Mouse (Mus musculus): ENCODE data around the gene Ankar. TPM values are rescaled to one million over a fixed set of nuclear protein-coding genes. Genes with fewer than 3 reads are reported as not detected.
A peak's percentile ranks its signal among the peaks of the same experiment; 100 is the strongest.

Ankar gene
- total and polyA plus RNA-seq, 3 experiments: 0.05 TPM; not detected in 2

GRCm38 (mm10) chr1:72715593-72716361, 15.4 kb upstream of the Ankar start:
- Histone ChIP-seq H3K4me3 (ENCODE audit: low read depth, low read length) (no peak overlapping the region), H3K9me3 (replicated peaks) (no peaks in the 10 kb centered on the region), H3K4me1 (ENCODE audit: insufficient read depth, low read depth, low read length) (peaks cover 36% of the 10 kb centered on the region), H3K27me3 (ENCODE audit: insufficient read depth, low read length) (no peaks in the 10 kb centered on the region), H3K36me3 (replicated peaks) (peaks cover 70% of the 10 kb centered on the region)
- DNase-seq (ENCODE audit: low spot score): no peak
- no peak for ATAC-seq (ENCODE audit: extremely low read depth, insufficient number of reproducible peaks, low FRiP score, poor library complexity, severe bottlenecking)
- TF ChIP-seq POLR2AphosphoS5 (IDR thresholded peaks at IDR 0.05; ENCODE audit: insufficient replicate concordance, low read depth, low read length) (peak; percentile 87), GATA2 (IDR thresholded peaks at IDR 0.05; ENCODE audit: borderline replicate concordance, low read depth, low read length) (no peak)

DNA sequence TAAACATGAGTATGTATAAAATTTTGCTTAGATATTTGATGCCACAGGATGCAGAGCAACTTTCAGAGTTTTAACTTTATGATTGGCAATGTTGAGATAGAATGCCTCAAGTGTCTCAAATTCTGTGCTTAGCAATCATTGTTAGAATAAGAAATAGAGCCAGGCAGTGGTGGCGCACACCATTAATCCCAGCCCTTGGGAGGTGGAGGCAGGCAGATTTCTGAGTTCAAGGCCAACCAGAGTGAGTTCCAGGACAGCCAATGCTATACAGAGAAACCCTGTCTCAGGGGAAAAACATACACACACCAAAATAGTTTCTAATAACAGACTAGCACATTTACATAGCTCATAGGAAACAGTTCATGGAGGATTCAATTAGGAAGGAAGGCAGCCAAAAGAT, 14.7 kb upstream of the Ankar start:
- no peak for TF ChIP-seq GATA2 (IDR thresholded peaks at IDR 0.05; ENCODE audit: borderline replicate concordance, low read depth, low read length)
- no peak for TF ChIP-seq CTCF (IDR thresholded peaks at IDR 0.05; ENCODE audit: low read depth, low read length)
- no peak for TF ChIP-seq POLR2AphosphoS5 (IDR thresholded peaks at IDR 0.05; ENCODE audit: insufficient replicate concordance, low read depth, low read length)
- no peak for TF ChIP-seq TAL1 (conservative IDR thresholded peaks at IDR 0.05; ENCODE audit: low read depth, low read length)
- no peak for TF ChIP-seq GATA1 (IDR thresholded peaks at IDR 0.05; ENCODE audit: borderline replicate concordance, low read length)
- Histone ChIP-seq H3K36me3 (replicated peaks) (peaks cover 64% of the 10 kb centered on the region), H3K9me3 (replicated peaks) (no peaks in the 10 kb centered on the region), H3K4me3 (ENCODE audit: low read depth, low read length) (no peak overlapping the region), H3K27me3 (ENCODE audit: insufficient read depth, low read length) (no peaks in the 10 kb centered on the region), H3K4me1 (ENCODE audit: insufficient read depth, low read depth, low read length) (peaks cover 38% of the 10 kb centered on the region)
- ATAC-seq (ENCODE audit: extremely low read depth, insufficient number of reproducible peaks, low FRiP score, poor library complexity, severe bottlenecking) (no peak), DNase-seq (ENCODE audit: low spot score) (no peak)

DNA sequence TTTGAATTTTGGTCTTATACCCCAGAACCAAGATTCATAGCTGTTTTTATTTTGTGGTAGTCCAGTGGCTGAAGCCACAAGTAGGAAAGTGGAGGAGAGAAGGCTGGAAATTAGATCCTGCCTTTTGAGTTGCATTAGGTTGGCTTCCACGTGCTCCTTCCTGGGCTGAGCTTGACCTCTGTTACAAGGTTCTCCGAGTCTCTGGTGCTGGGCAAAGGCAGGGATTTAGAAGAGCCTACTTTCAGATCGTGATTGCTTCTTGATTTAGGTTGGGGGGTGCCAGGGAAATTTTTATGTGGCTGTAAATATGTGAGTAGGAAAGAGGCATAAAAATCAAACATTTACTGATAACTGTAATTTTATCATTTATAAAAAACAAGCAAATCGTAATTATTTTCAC, 14.2 kb upstream of the Ankar start:
- Histone ChIP-seq H3K4me3 (ENCODE audit: low read depth, low read length) (no peak overlapping the region; the same call in 1 of the 2 replicates), H3K9me3 (replicated peaks) (no peaks in the 10 kb centered on the region), H3K36me3 (replicated peaks) (peaks cover 61% of the 10 kb centered on the region), H3K27me3 (ENCODE audit: insufficient read depth, low read length) (no peaks in the 10 kb centered on the region), H3K4me1 (ENCODE audit: insufficient read depth, low read depth, low read length) (peaks cover 38% of the 10 kb centered on the region)
- no peak for DNase-seq (ENCODE audit: low spot score)
- TF ChIP-seq GATA2 (IDR thresholded peaks at IDR 0.05; ENCODE audit: borderline replicate concordance, low read depth, low read length): no peak
- no peak for TF ChIP-seq GATA1 (IDR thresholded peaks at IDR 0.05; ENCODE audit: borderline replicate concordance, low read length)
- no peak for TF ChIP-seq POLR2AphosphoS5 (IDR thresholded peaks at IDR 0.05; ENCODE audit: insufficient replicate concordance, low read depth, low read length)
- no peak for TF ChIP-seq CTCF (IDR thresholded peaks at IDR 0.05; ENCODE audit: low read depth, low read length)
- no peak for TF ChIP-seq TAL1 (conservative IDR thresholded peaks at IDR 0.05; ENCODE audit: low read depth, low read length)
- no peak for ATAC-seq (ENCODE audit: extremely low read depth, insufficient number of reproducible peaks, low FRiP score, poor library complexity, severe bottlenecking)

DNA sequence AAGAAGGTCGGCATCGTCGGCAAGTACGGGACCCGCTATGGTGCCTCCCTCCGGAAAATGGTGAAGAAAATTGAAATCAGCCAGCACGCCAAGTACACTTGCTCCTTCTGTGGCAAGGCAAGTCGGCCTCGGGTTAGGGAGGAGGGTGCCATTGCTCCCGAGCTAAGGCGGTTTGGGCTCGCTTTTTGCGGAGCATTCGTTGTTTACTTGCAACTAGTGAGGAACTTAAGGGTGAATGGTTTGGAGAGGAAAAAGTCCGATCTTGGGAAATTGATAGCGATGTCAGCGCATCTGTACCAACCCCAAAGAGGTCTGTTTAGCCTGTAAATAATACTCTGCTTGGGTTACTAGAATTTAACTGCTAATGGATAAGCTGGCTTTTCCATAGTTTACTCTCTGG, 11.3 kb upstream of the Ankar start:
- DNase-seq (ENCODE audit: low spot score) (no peak), ATAC-seq (ENCODE audit: extremely low read depth, insufficient number of reproducible peaks, low FRiP score, poor library complexity, severe bottlenecking) (no peak)
- Histone ChIP-seq H3K27me3 (ENCODE audit: insufficient read depth, low read length) (0 out of 2 replicates have a peak, but pooled peaks cover 3% of the 10 kb centered on the region), H3K9me3 (replicated peaks) (no peaks in the 10 kb centered on the region), H3K36me3 (replicated peaks) (peaks cover 46% of the 10 kb centered on the region), H3K4me3 (ENCODE audit: low read depth, low read length) (peak overlapping the region; percentile 86), H3K4me1 (ENCODE audit: insufficient read depth, low read depth, low read length) (peaks cover 27% of the 10 kb centered on the region)
- TF ChIP-seq CTCF (IDR thresholded peaks at IDR 0.05; ENCODE audit: low read depth, low read length) (no peak), GATA2 (IDR thresholded peaks at IDR 0.05; ENCODE audit: borderline replicate concordance, low read depth, low read length) (no peak), GATA1 (IDR thresholded peaks at IDR 0.05; ENCODE audit: borderline replicate concordance, low read length) (no peak), TAL1 (conservative IDR thresholded peaks at IDR 0.05; ENCODE audit: low read depth, low read length) (no peak), POLR2AphosphoS5 (IDR thresholded peaks at IDR 0.05; ENCODE audit: insufficient replicate concordance, low read depth, low read length) (no peak)

- ATAC-seq (ENCODE audit: extremely low read depth, insufficient number of reproducible peaks, low FRiP score, poor library complexity, severe bottlenecking): peak; percentile 78
- DNase-seq (ENCODE audit: low spot score): peak; percentile 73
- peaks cover 41% of the 10 kb centered on the region for H3K36me3 ChIP-seq (replicated peaks)
- H3K27me3 ChIP-seq (ENCODE audit: insufficient read depth, low read length): peaks cover 3% of the 10 kb centered on the region; the same call in 1 of the 2 replicates
- no peaks in the 10 kb centered on the region for H3K9me3 ChIP-seq (replicated peaks)
- H3K4me3 ChIP-seq (ENCODE audit: low read depth, low read length): peak within 1 kb of the TSS; percentile 86
- H3K4me1 ChIP-seq (ENCODE audit: insufficient read depth, low read depth, low read length): peaks cover 24% of the 10 kb centered on the region
- peak; percentile 80; the same call in 1 of the 2 replicates for TF ChIP-seq POLR2AphosphoS5 (IDR thresholded peaks at IDR 0.05; ENCODE audit: insufficient replicate concordance, low read depth, low read length)
- TF ChIP-seq TAL1 (conservative IDR thresholded peaks at IDR 0.05; ENCODE audit: low read depth, low read length): no peak
These were observed 10.6 kb upstream of the Ankar start, which contains the start of gene Rpl37a for GRCm38 (mm10) chr1:72710753-72711653. Gene Rpl37a, plus strand, starts transcription at chr1:72711290.

- H3K4me1 ChIP-seq (ENCODE audit: insufficient read depth, low read depth, low read length): peaks cover 5% of the 10 kb centered on the region
- no peak for TF ChIP-seq POLR2AphosphoS5 (IDR thresholded peaks at IDR 0.05; ENCODE audit: insufficient replicate concordance, low read depth, low read length)
- no peak for TF ChIP-seq GATA2 (IDR thresholded peaks at IDR 0.05; ENCODE audit: borderline replicate concordance, low read depth, low read length)
- no peak for DNase-seq (ENCODE audit: low spot score)
- H3K36me3 ChIP-seq (replicated peaks): peaks cover 8% of the 10 kb centered on the region
- no peak overlapping the region for H3K4me3 ChIP-seq (ENCODE audit: low read depth, low read length)
- no peaks in the 10 kb centered on the region for H3K9me3 ChIP-seq (replicated peaks)
- ATAC-seq (ENCODE audit: extremely low read depth, insufficient number of reproducible peaks, low FRiP score, poor library complexity, severe bottlenecking): no peak
- peaks cover 11% of the 10 kb centered on the region for H3K27me3 ChIP-seq (ENCODE audit: insufficient read depth, low read length)
These were observed 7.1 kb upstream of the Ankar start for GRCm38 (mm10) chr1:72707525-72707924.

Measured in G1E (cell line).